9 mouse cellular contexts compared by ENCODE assay signal in genomic region chr5:24424861-24425411, GRCm38 (mm10). TPM values are rescaled to one million over a fixed set of nuclear protein-coding genes. Genes with fewer than 3 reads are reported as not detected.
DNase-seq lines count a peak whose midpoint lies in the region; ATAC-seq and TF ChIP-seq lines count a peak whose summit lies in the region.
"Had no signal": no experiment of that assay in that cellular context is flagged by ENCODE, and none has a peak within 500 bp of the region (broad histone marks: within the 10 kb centered on the region; RNA-seq: fewer than 3 reads in every experiment).

No protein-coding gene starts in this region.

- TF ChIP-seq CTCF in lung, adult 2 months (IDR thresholded peaks at IDR 0.05; ENCODE audit: insufficient read depth, low read length), result no peak
- TF ChIP-seq CTCF in olfactory bulb, adult 2 months (IDR thresholded peaks at IDR 0.05; ENCODE audit: insufficient read depth, low read depth, low read length), result no peak

- H3K4me3 ChIP-seq in heart, embryonic 15.5 days, result peak overlapping the region; percentile 82
- H3K4me3 ChIP-seq in lung, adult 2 months (replicated peaks; ENCODE audit: extremely low read depth, low read depth, low read length), result peak overlapping the region; percentile 88
- peak overlapping the region; percentile 79 for H3K4me3 ChIP-seq in olfactory bulb, adult 2 months (ENCODE audit: insufficient read depth, low read depth, low read length)

- DNase-seq in B cell, adult 2 months, result peak; percentile 86 to 91
- DNase-seq in adrenal gland, postnatal 36 days, result peak; percentile 87 to 94
- peak; percentile 94 for DNase-seq in kidney, postnatal 14 days
- peak; percentile 65 for DNase-seq in lung, adult 2 months
- peak; percentile 75 to 78 for DNase-seq in thymus, adult 18-20 months

- H3K4me1 ChIP-seq in heart, embryonic 15.5 days (replicated peaks), result peaks cover 51% of the 10 kb centered on the region
- H3K4me1 ChIP-seq in lung, adult 2 months (ENCODE audit: control insufficient read depth, insufficient read depth, low read length), result peaks cover 17% of the 10 kb centered on the region
- H3K4me1 ChIP-seq in olfactory bulb, adult 2 months (ENCODE audit: control insufficient read depth, insufficient read depth, low read length), result peaks cover 42% of the 10 kb centered on the region

- no peaks in the 10 kb centered on the region for H3K9me3 ChIP-seq in heart, embryonic 15.5 days (replicated peaks)

- TF ChIP-seq POLR2A in lung, adult 2 months (IDR thresholded peaks at IDR 0.05; ENCODE audit: borderline replicate concordance, extremely low read depth, low read depth, low read length), result peak; percentile 58; the same call in 1 of the 2 replicates
- peak; percentile 82 for TF ChIP-seq POLR2A in olfactory bulb, adult 2 months (IDR thresholded peaks at IDR 0.05; ENCODE audit: insufficient read depth, low read depth, low read length)

- no peaks in the 10 kb centered on the region for H3K27me3 ChIP-seq in heart, embryonic 15.5 days

- H3K27ac ChIP-seq in heart, embryonic 15.5 days, result peak overlapping the region; percentile 95
- H3K27ac ChIP-seq in olfactory bulb, adult 2 months (ENCODE audit: insufficient read depth, low read depth, low read length), result peak overlapping the region; percentile 88

- peak overlapping the region; percentile 87 for H3K4me2 ChIP-seq in heart, embryonic 15.5 days

- H3K9ac ChIP-seq in heart, embryonic 15.5 days, result peak overlapping the region; percentile 71

- H3K36me3 ChIP-seq in heart, embryonic 15.5 days, result peaks cover 7% of the 10 kb centered on the region

- ATAC-seq in erythroid progenitor cell, adult 5-6 weeks (replicated peaks; ENCODE audit: low FRiP score, poor library complexity, severe bottlenecking), result peak; percentile 12; the same call in 1 of the 2 replicates
- ATAC-seq in heart, embryonic 15.5 days (replicated peaks; ENCODE audit: insufficient number of reproducible peaks, insufficient read depth, low FRiP score, low read depth), result peak; percentile 50

- WGBS in heart, embryonic 15.5 days, result 2% methylated on average over 56 of the region's 60 CpGs
- under 1% methylated on average over 55 of the region's 60 CpGs for WGBS in lung, adult 2 months
- WGBS in olfactory bulb, adult 2 months, result under 1% methylated on average over 60 of the region's 60 CpGs

RNA-seq across cellular contexts. Expression of gene Slc4a2, which starts 1.3 kb away (rescaled TPM):
- total RNA-seq in adrenal gland, postnatal 36 days (2021), result 10 to 100 TPM; 44.4 to 62.2 TPM
- total RNA-seq in erythroid progenitor cell, adult 5-6 weeks (2015; ENCODE audit: low replicate concordance), result 16.6 and 44.4 TPM in 2 replicates
- total RNA-seq in erythroid progenitor cell, adult 5-6 weeks (2017; ENCODE audit: low replicate concordance), result 14.1 and 50.6 TPM in 2 replicates
- polyA plus RNA-seq in heart, embryonic 15.5 days (2015; fragmentation: Nextera tagmentation; extraction: Ambion mirVana), result 25.6 and 30.6 TPM in 2 replicates
- 84.6 and 86.8 TPM in 2 replicates for polyA plus RNA-seq in lung, adult 2 months (2012; rRNA removed)
- not detected in 2 replicates for polyA plus RNA-seq in olfactory bulb, adult 2 months (2012; ENCODE audit: insufficient read depth, insufficient read length, low replicate concordance, missing spikeins)

RNA-seq across cellular contexts. Expression of gene Cdk5, which starts 1.6 kb away (rescaled TPM):
- 10 to 100 TPM; 36.5 to 44.0 TPM for total RNA-seq in adrenal gland, postnatal 36 days (2021)
- total RNA-seq in erythroid progenitor cell, adult 5-6 weeks (2015; ENCODE audit: low replicate concordance), result 6.3 and 10.8 TPM in 2 replicates
- 1.7 and 3.7 TPM in 2 replicates for total RNA-seq in erythroid progenitor cell, adult 5-6 weeks (2017; ENCODE audit: low replicate concordance)
- polyA plus RNA-seq in heart, embryonic 15.5 days (2015; fragmentation: Nextera tagmentation; extraction: Ambion mirVana), result 27.5 and 32.5 TPM in 2 replicates
- 47.0 and 71.4 TPM in 2 replicates for polyA plus RNA-seq in lung, adult 2 months (2012; rRNA removed)
- not detected in 2 replicates for polyA plus RNA-seq in olfactory bulb, adult 2 months (2012; ENCODE audit: insufficient read depth, insufficient read length, low replicate concordance, missing spikeins)

RNA-seq across cellular contexts. Expression of gene Asic3, which starts 11.7 kb away (rescaled TPM):
- under 1 TPM; 0.26 to 0.36 TPM for total RNA-seq in adrenal gland, postnatal 36 days (2021)
- not detected in 2 replicates for total RNA-seq in erythroid progenitor cell, adult 5-6 weeks (2015; ENCODE audit: low replicate concordance)
- not detected in 2 replicates for total RNA-seq in erythroid progenitor cell, adult 5-6 weeks (2017; ENCODE audit: low replicate concordance)
- not detected in 2 replicates for polyA plus RNA-seq in heart, embryonic 15.5 days (2015; fragmentation: Nextera tagmentation; extraction: Ambion mirVana)
- 0.15 and 0.50 TPM in 2 replicates for polyA plus RNA-seq in lung, adult 2 months (2012; rRNA removed)
- not detected in 2 replicates for polyA plus RNA-seq in olfactory bulb, adult 2 months (2012; ENCODE audit: insufficient read depth, insufficient read length, low replicate concordance, missing spikeins)
- total RNA-seq: common myeloid progenitor, adult 5-6 weeks had no signal

RNA-seq across cellular contexts. Expression of gene Fastk, which starts 20.2 kb away (rescaled TPM):
- 10 to 100 TPM; 89.8 to 91.1 TPM for total RNA-seq in adrenal gland, postnatal 36 days (2021)
- total RNA-seq in erythroid progenitor cell, adult 5-6 weeks (2015; ENCODE audit: low replicate concordance), result 37.1 and 78.4 TPM in 2 replicates
- total RNA-seq in erythroid progenitor cell, adult 5-6 weeks (2017; ENCODE audit: low replicate concordance), result 15.8 and 32.3 TPM in 2 replicates
- 173 and 188 TPM in 2 replicates for polyA plus RNA-seq in heart, embryonic 15.5 days (2015; fragmentation: Nextera tagmentation; extraction: Ambion mirVana)
- 187 and 234 TPM in 2 replicates for polyA plus RNA-seq in lung, adult 2 months (2012; rRNA removed)
- not detected in 2 replicates for polyA plus RNA-seq in olfactory bulb, adult 2 months (2012; ENCODE audit: insufficient read depth, insufficient read length, low replicate concordance, missing spikeins)

RNA-seq across cellular contexts. Expression of gene Tmub1, which starts 22.7 kb away (rescaled TPM):
- 10 to 100 TPM; 11.0 to 16.2 TPM for total RNA-seq in adrenal gland, postnatal 36 days (2021)
- total RNA-seq in erythroid progenitor cell, adult 5-6 weeks (2015; ENCODE audit: low replicate concordance), result 5.4 TPM in 1 of 2 replicates, not detected in the other
- 0.64 and 12.8 TPM in 2 replicates for total RNA-seq in erythroid progenitor cell, adult 5-6 weeks (2017; ENCODE audit: low replicate concordance)
- polyA plus RNA-seq in heart, embryonic 15.5 days (2015; fragmentation: Nextera tagmentation; extraction: Ambion mirVana), result 17.0 and 20.0 TPM in 2 replicates
- polyA plus RNA-seq in lung, adult 2 months (2012; rRNA removed), result 49.5 and 56.4 TPM in 2 replicates
- polyA plus RNA-seq in olfactory bulb, adult 2 months (2012; ENCODE audit: insufficient read depth, insufficient read length, low replicate concordance, missing spikeins), result not detected in 2 replicates

Comparison
In these comparisons a context has a peak if more than half of its experiments do, and no peak if none do; other contexts are left out.
1. Peak in every context shown above with its lines: DNase-seq, ATAC-seq, H3K4me3 ChIP-seq and H3K27ac ChIP-seq.